Mouse (Mus musculus) CD4-positive, CD25-positive, alpha-beta regulatory T cell (primary cell): ENCODE results near the gene Spryd4. TPM values are rescaled to one million over a fixed set of nuclear protein-coding genes. Genes with fewer than 3 reads are reported as not detected.

Source experiments
- polyA plus RNA-seq: library from polyadenylated mRNA; unstranded; fragments of 100-300 nt; shearing (Covaris generic); gene quantifications from one replicate; pipeline ENCODE4 v1.2.1, GENCODE M21; 2017

Gene Spryd4
- 15.2 TPM for polyA plus RNA-seq

DNA sequence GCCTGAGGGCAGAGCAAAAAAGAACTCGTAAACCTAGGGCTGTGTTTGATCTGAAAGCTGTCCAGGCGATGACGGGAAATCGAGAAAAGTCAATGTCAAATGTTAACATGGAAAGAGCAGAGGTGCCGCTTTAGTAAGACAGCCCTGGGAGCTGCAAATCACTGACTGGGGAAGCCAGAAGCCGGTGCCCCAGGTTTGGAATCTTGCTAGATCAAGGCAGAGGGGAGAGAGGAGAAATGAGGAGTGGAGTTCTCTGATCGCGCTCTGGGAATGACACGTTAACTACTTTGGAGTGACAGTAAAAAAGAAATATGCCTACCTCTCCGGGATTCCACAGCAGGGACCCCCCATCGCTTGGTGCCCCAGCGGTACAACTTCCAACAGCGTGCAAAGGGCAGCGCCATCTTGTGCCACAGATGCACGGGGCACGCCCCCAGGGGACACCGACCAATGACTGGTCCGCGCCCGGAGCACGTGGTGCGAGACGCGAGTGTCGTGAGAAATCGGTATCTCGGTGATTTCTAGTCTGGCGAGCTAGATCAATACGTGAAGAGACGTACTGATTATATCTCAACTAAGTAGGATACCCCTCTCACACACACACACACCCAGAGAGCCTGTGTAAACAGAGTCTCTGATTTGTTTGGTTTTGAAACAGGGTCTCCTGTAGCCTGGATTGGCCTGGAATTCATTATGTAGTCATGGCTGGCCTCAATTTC is at the start of gene Spryd4:
Spryd4 (minus strand) TSS at position 418 of the 719 bp plus-strand sequence.

DNA sequence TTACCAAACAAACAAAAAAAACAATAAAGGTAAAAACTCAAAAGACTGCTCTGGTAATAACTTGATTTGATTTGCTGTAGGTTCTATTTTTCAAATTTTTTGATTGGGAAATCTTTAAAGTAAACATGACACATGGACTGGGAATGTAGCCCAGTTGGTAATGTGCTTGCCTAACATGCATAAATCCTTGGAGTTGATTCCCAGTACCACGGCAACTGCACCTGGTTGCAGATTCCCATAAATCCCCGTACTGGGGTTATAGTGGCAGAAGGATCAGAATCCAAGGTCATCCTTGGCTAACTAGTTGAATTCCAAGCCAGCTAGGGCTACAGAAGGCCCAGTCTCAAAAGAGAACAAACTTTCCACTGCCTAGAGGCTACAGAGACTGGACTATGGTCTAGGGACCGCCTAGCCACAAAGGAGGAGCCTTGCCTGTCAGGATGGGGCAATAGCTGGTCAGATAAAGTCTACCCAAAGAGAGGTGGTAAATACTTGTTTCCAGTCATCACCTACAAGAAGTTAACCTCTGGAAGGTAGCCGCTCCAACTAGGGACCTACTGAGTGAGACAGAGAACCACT is 42.2 kb upstream of the Spryd4 start, which contains the start of gene Apon:
Apon (plus strand) TSS at position 420 of the 579 bp plus-strand sequence.

DNA sequence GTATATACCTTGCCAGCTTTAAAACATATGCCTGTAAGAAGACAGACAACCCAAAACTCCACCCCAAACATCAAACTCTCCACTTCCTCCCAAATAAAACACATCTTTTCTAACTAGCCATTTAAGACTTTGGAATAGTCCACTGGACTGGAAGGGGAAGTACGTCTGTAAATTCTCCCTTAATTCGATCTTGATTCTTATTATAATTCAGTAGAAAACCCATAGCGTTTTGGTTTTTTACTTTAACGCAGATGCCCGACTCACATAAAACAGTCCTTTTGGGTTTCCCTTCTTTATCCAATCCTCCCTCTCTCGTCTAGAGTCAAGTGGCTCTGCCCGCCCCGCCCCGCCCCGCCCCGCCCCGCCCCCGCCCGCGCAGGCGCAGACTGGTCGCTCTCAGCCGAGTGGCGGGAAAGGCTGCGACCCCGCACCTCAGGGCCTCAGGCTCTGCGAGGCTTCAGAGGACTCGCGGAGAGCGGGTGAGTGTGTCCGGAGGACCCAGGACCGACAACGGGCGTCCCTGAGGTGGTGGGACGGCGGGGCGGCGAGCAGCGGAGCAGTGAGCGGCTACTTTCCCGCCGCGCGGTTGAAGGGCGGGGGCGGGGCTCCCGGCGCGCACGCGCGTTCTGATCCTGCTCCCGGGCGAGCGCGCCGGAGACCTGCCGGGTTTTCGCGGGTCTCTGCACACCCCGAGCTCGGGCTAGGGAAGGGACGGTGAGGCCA is 20.3 kb upstream of the Spryd4 start, which contains the start of gene Timeless:
Timeless (plus strand) TSS at position 369 of the 723 bp plus-strand sequence.

DNA sequence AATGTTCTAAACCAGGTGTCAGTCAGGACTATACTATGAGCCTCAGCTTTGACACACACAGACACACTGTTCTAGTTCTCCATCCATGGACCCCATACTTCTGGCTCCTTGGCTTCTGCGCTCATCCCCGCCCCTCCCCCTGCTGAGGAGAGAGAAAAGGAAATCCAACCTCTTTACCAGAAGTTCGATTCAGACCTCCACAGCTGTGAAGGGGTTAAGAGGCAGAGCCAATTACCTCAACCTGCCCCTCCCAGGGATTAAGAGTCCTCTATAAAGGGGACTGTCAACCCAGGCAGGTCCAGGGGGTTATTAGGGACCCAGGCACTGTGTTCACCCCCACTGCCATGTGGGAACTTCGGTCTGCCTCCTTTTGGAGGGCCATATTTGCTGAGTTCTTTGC is 13.9 kb upstream of the Spryd4 start, which contains the start of gene Mip:
Mip (plus strand) TSS at position 301 of the 400 bp plus-strand sequence.

DNA sequence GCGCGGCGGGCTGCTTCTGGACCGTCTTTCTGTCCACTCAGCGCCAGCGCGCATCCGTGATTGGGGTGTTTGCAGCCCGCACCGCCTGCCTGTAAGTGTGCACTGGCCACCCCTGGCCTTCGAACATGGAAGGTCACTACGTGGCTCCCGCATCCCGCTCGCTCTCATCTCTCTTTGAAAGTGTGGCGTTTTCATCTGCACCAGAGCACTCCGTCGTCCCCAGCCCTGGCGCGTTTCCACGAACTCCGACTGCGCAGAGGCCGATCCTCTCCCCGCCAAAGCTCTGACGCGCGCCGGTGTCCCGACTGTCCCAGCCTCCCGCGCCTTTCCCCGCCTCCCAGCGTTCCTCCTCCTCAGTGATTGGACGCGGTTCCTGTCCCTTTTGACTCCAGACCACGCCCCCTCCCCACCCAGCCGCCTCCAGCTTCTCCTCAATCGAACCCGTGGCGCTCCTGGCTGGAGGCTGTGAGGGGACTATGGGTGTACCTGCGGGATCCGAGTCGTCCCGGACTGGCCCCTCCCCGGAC is 17.5 kb downstream of the Spryd4 start, which contains the start of gene Gls2:
Gls2 (plus strand) TSS at position 434 of the 527 bp plus-strand sequence.

DNA sequence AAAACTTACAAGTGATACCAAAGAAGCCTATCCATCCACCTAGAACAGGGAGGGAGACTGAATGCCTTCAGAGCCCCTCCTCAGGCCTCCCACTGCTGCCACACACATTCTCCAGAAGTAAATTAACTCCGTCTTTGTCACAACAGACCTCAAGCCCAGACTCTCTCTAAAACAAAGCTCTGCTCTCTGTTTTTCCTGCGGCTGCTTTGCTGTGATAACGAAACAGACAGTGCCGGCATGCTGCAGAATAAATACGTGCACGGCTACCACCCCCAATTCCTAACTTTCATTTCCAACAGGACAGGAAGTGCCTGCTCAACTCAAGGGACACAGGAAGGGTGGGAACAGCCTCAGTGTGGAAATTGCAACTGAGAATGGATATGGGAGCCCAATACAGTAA is 31.6 kb downstream of the Spryd4 start, which contains the start of gene Rbms2:
Rbms2 (minus strand) TSS at position 309 of the 400 bp plus-strand sequence.

Other genes with a start within 250 kb of the Spryd4 start
- not detected for gene Hsd17b6, start 204.2 kb downstream of the Spryd4 start, polyA plus RNA-seq
- gene Prim1, start 196.6 kb downstream of the Spryd4 start, polyA plus RNA-seq = 16.1 TPM
- 553 TPM for gene Naca, start 176.2 kb downstream of the Spryd4 start, polyA plus RNA-seq
- gene Ptges3, start 152.9 kb downstream of the Spryd4 start, polyA plus RNA-seq = 129 TPM
- gene Atp5b, start 128.5 kb downstream of the Spryd4 start, polyA plus RNA-seq = 1,208 TPM
- gene Baz2a, start 120.2 kb downstream of the Spryd4 start, polyA plus RNA-seq = 73.2 TPM
- 29.8 TPM for gene Rbms2, start 31.5 kb downstream of the Spryd4 start, polyA plus RNA-seq
- gene Gls2, start 17.4 kb downstream of the Spryd4 start, polyA plus RNA-seq = 0.59 TPM
- gene Mip, start 14.0 kb upstream of the Spryd4 start, polyA plus RNA-seq = not detected
- 26.8 TPM for gene Timeless, start 20.3 kb upstream of the Spryd4 start, polyA plus RNA-seq
- 0.17 TPM for gene Apon, start 42.3 kb upstream of the Spryd4 start, polyA plus RNA-seq
- not detected for gene Apof, start 56.9 kb upstream of the Spryd4 start, polyA plus RNA-seq
- 78.3 TPM for gene Stat2, start 58.8 kb upstream of the Spryd4 start, polyA plus RNA-seq
- not detected for gene Il23a, start 86.9 kb upstream of the Spryd4 start, polyA plus RNA-seq
- 45.7 TPM for gene Pan2, start 91.5 kb upstream of the Spryd4 start, polyA plus RNA-seq
- gene Cnpy2, start 110.7 kb upstream of the Spryd4 start, polyA plus RNA-seq = 121 TPM
- gene Cs, start 125.9 kb upstream of the Spryd4 start, polyA plus RNA-seq = 164 TPM
- gene Coq10a, start 157.2 kb upstream of the Spryd4 start, polyA plus RNA-seq = 35.0 TPM
- 7.0 TPM for gene Ankrd52, start 165.3 kb upstream of the Spryd4 start, polyA plus RNA-seq
- 0.32 TPM for gene Slc39a5, start 189.4 kb upstream of the Spryd4 start, polyA plus RNA-seq
- gene Nabp2, start 199.7 kb upstream of the Spryd4 start, polyA plus RNA-seq = 104 TPM
- 39.7 TPM for gene Rnf41, start 199.8 kb upstream of the Spryd4 start, polyA plus RNA-seq
- gene Smarcc2, start 247.4 kb upstream of the Spryd4 start, polyA plus RNA-seq = 127 TPM